Mouse (Mus musculus) CH12F3 (cell line): ENCODE data around the gene Cela1.

Experiments used
- in situ Hi-C: fragments of 300-500 bp; cut with MboI; formaldehyde crosslinking; loops from 2 replicates; pipeline ENCODE4 v1.14.3; 2020; ENCODE audit warnings: low sequenced_read_pairs

Gene Cela1

DNA sequence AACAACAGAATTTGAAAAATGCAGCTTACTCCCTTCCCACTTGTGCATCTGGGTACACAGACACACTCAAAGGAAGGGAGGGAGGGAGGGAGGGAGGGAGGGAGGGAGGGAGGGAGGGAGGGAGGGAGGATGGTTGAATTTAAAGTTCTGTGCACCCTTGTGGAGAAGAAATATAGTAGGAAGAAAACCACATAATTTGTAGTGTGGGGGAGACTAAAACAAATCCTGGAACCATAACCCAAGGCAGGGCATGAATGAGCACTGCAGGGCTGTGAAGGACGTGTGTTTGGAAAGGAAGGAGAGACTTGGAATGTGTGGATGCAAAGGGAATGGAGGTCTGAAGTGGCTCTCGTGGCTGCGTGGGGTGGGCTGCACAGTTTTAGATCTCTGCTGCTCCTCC is 12.2 kb downstream of the Cela1 start:
- in situ Hi-C loops = loop anchor here (25.0 kb wide), 1 partner anchor 138 kb away; no protein-coding TSS in a partner anchor

DNA sequence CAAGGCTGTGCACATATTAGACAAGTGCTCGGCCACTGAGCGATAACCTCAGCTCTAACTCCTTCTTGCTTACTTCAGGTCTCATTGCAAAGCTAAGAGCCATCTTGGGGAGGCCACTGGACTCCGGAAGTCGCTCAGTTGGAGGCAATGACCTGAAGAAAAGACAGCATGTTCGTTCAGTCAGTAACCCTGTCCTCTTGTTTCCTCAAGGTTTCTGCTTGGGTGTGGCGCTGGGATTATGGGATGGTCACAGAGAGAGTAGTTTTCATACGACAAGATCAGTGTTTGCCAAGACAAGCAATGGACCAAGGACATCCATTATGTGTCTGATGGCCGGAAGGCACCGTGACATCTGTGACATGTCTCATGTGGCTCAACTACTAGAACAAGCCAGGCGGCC is 13.2 kb downstream of the Cela1 start:
- in situ Hi-C loops = no loop called here

DNA sequence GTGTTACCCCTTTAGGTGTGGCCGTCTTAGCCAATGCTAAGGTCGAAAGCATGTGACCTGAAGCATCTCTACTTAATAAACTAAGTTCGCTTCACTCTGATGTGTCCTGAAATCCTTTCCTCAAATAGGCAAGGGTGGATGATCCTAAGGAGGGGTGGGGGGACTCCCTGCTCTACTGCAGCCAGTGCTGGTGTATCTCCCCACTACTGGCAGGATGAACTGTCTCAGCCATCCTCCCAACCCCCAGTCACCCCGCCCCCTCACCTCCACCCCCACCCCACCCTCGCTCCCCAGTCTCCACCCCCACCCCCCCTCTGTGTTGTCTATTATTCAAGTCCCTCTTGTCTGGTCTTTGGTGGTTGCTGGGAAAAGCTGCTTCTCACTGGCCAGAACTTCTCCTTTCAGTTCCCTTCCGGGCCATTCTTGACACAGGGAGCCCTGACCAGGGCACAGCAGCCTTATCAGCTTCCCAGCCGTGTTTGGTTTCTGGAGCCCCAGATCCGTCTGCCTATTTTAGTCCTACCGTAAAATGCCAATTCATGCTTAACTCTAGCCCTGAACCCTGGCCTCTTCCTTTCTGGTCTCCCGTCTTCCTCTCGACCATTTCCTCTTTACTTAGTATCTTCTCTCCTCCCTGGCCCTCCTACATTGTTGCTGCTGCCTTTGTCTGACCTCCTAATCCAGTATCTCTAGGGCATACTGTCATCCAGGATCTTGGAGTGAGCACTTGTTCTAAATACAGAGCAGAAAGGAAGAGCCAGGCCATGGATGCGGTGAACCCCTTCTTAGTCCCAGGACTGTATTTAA is 13.9 kb downstream of the Cela1 start:
- in situ Hi-C loops = no loop called here

DNA sequence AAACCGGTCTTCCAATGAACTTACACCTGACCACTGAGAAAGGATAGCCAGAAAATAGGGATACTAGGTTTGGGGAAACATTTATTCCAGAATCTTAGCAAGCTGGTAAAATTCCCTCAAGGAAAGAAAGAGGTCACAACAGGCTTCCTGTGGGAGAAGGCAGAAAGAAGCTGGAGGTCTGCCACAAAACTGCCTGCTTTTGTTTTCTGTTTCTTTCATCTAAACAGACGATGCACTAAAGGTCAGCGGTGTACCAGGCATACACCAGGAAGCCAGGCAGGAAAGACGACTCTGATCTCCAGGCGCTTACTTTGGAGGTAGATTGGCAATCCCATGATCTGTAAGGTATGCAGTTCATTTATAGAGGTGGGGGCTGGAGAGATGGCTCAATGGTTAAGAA is 16.9 kb downstream of the Cela1 start:
- in situ Hi-C loops = no loop called here

DNA sequence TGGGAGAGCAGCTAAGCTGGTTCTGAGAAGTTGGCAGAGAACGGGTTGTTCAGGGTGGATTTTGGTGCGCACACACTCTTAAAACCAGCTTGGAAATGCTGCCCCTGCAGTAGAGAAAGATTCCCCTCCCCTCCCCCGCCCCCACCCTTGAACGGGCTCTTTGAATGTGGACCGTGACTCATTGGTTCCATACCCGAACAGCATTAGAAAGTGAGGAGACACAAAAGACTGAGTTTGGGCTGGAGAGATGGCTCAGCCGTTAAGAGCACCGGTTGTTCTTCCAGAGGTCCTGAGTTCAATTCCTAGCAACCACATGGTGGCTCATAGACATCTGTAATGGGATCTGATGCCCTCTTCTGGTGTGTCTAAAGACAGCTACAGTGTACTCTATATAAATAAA is 17.7 kb downstream of the Cela1 start:
- in situ Hi-C loops = no loop called here

DNA sequence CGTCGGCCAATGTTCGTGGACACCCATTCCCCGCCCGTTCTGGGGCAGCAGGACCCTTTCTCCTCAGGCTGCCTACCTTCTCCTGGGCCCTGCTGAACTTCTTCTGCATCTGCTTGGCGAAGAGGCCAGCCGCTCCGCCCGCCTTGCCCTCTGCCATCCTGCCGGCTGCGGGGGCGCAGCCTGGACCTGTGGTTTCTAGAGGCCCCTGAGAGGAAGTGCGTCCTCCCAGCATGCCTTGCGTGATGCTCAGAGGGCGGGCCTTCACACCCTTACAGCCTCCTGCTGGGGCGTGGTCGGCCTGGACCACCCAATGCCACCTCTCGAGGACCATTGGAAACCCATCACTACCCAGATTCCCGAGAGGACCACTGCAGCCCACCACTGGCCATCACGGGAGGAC is 18.4 kb downstream of the Cela1 start, which contains the start of gene Bin2:
Gene Bin2 (minus strand): TSS at position 217 of the 400 bp plus-strand sequence.
- in situ Hi-C loops = no loop called here

DNA sequence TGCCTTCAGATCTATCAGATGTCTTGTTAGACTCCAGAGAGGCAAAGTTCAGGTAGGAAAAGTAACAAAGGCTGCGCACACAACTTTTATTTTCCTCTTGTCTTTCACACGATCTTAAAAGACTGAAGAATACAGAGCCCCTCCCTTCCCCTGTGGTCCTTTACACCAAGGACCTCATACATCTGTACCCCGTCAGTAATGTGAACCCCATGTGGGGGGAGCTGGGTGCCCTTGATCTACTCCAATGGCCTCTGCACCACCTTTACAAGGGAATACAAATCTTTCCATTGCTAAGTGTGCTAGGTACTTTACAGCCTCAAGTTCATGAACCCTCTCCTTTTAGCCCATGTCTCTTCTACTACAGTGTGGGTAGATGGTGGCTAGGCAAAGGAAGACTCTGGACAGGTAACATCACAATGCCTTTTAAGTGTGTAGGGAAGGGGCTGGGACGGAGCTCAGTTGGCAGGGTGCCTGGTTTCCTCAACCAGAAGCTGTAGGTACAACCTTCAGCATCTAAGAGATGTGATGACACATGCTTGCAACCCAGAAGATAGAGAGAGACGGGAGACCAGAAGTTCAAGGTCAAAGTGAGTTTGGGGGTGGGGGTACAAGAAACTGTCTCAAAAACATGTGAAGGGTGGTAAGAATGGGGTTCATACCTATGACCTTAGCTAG is 19.7 kb downstream of the Cela1 start:
- in situ Hi-C loops = no loop called here

DNA sequence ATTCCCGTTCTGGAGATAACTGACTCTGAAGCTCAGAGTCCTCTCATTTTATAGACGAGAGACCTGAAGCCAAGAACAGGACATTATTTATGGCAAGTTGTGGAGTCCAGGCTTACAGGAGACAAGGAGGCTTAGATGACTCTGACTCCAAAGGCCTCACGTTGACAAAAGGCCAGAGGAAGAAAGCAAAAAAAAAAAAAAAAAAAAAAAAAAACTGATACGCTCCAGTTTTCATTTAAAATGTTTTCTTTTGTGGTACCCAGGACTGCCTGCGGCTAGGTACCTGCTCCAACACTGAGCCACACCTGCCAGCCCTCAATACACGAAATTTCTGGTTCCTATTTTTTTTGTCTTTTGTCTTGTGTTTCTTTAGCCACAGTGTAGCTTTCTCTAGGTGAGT is 20.3 kb downstream of the Cela1 start:
- in situ Hi-C loops = no loop called here

DNA sequence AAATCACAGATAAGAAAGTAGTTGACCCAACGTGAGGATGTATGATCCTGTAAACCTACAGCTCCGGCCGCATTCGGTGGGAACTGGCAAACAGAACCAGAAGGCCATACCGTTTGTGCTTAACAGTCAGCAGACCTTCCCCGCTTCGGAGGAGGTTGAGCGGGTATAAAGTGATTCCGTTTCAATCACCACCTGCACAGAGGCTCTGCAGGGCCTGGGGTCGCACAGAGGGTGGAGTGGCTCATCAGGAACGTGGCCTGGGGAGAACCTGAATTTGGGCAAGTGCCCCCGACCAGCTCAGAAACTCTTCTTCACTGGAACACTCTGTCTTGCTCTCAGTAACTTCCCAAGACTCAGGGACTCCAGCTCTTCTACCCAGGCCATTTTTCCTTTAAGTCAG is 20.9 kb downstream of the Cela1 start:
- in situ Hi-C loops = no loop called here

DNA sequence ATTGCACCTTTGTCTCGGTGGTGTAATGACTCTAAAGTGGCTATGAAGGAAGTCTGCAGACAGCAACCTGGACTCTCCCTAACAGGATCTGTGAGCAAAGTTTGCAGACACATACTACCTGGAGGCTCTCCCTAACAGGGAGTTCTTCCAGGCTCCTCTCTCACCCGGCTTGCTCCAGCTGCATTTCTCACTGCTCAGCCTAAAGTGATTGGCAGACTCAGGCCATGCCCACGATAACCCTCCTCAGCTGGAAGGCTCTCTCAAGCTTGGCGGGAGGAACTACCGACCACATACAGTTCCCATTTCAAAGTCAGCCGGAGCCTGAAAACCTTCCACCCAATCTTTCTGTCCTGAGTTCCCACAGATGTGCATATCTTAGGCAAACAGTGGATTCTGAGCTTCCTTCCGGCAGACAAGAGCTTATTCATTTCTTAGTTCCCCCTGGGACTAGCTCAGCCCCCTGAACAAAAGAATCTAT is 21.5 kb downstream of the Cela1 start:
- in situ Hi-C loops = no loop called here

DNA sequence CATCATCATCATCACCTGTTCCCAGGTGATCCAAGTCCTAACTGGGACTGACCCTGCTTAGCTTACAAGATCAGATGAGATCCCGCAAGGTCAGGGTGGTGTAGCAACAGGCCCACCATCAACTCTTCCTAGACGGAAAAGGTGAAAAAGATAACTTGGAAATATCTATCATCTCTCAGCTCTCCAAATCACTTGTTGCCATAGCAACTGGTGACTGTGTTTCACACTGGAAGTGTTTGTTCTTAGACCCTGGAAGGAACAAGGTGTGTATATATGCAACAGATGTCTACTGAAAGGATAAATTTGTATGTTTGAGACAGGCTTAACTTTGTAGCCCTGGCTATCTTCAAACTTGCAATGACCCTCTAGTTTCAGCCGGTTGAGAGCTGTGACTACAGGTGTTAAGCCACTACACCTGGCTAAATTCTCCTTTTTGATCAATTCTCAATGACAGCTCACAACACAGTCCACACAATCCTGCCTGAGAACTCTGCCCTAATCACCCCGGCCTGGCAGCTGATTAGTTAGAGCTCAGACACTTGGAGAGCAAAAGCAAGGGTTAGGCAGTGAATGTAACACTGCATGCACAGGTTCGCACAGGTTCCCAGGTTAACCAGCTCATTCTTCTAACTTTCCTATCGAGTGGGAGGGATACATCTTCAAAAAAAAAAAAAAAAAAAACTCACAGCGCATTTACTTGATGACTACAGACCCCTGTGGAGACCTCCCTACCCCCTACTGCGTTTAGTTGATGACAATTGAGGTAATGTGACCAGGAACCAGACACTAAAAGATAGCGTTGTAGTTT is 22.1 kb downstream of the Cela1 start:
- in situ Hi-C loops = no loop called here

DNA sequence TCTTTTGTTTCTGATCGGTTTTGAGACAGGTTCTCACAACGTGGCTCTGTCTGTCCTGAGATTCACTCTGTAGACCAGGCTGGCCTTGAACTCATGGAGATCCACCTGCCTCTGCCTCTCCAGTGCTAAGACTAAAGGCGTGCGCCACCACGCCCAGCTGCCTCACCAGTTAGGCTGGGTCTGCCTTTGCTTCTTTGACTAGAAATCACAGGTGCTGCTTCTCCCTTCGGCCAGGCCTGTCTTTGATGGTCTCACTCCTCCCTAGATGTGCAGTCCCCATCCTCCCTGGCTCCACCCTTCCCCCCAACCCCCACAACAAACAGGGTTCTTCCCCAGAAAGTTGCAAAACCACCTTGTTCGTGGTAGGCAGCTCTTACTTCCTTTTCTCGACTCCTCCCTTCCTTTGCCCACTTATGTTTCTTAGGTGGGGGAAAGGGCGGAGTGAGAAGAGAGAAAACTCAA is 22.9 kb downstream of the Cela1 start:
- in situ Hi-C loops = no loop called here

DNA sequence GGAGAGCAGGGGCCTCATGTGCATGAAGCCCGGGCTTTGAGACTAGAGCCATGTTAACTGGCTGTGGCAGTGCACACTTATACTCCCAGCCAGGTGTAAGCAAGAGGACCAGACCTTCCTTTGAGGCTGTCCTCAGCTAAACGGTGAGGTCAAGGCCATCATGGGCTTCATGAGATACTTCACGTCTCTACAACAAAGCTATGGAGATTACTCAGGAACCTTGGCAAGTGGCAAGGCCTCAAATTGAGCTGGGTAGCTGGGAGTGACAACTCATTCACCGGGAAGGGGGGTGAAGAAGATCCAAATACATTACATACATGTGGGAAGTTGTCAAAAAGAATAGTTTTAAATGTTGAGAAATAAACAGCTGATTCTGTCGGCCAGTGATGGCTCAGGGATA is 26.9 kb downstream of the Cela1 start:
- in situ Hi-C loops = no loop called here

DNA sequence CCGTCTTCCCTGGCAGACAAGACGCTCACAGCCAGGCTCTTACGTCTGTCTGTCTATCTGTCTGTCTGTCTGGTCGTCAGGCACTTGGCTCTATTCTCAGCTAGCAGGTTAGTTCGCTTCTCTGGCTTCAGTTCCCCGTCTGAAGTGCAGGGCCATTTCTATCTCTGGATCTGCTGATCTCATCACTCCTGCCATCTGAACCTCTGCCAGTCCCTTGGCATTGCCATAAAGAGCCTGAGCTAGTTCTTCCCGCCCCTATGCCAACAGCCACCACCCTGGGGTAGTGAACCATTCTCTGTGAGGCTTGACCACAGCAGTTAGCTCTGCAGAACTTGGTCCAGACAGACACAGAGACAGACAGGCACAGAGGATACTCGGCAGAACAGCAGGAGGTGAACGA is 27.4 kb downstream of the Cela1 start:
- in situ Hi-C loops = no loop called here

DNA sequence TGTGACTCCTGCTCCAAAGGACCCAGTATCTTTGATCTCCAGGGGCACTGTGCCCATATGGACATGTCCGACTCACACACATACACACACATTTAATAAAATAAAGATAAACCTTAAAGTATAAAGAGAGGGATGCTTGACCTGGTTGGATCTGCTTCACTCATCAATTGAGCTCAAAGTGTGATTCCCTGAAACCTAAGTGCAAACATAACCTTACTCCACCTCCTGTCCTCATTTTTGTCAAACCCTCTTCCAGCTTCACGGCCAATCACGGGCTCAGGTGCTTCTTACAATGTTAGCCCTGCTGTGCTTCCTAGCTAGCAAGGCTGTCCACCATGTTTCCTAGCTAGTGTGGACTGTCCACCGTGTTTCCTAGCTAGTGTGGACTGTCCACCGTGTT is 32.5 kb downstream of the Cela1 start:
- in situ Hi-C loops = no loop called here

DNA sequence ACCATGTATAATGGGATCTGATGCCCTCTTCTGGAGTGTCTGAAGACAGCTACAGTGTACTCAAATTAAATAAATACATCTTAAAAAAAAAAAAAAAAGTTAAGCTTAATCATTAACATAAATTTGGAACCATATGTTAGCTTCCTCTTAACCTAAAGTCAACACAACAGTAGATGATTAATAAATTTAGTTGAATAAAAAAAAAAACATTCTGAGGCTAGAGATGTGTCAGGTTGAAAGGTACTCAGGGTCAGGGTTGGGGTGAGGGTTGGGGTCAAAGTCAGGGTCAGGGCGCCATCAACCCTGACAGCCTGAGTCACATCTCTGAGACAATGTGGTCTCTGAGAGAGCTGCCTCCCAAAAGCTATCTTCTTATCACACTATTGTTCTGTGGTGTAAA is 33.5 kb downstream of the Cela1 start:
- in situ Hi-C loops = no loop called here

DNA sequence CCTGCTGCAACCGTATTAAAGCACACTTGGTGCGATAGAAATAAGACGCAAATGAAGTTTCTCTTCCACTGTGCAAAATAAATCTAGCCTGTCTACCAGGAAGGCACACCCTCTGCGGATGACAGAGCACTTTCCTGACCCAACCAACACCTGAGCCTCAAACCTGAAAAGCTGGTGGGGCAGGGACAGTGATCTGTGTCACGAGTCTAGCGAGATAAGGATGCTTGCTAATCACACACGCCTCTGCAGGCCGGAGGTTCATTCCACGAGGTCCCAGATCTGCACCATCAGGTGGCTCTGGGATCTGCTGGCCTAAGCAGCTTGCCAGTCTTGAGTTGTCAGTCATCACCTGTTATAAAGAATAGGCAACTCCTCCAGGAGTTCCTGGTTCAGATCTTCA is 36.1 kb downstream of the Cela1 start:
- in situ Hi-C loops = no loop called here

DNA sequence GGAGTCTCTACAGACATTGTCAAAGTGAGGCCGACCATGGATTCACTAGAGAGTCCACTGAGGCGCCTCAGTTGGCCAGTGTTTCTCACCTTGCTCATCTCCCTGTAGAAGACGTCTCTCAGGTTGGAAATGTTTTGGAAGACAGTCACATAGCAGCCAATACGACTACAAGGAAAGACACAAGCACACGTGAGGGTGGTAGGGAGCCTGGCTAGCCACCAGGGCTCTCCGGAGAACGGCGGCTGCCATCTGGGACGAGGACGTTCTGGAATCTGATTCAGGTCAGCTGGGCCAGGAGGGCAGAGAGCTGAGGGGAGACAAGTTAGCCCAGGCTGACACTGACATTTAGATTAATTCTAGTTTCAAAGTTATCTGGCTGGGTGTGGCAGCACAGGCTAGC is 37.6 kb downstream of the Cela1 start:
- in situ Hi-C loops = no loop called here

DNA sequence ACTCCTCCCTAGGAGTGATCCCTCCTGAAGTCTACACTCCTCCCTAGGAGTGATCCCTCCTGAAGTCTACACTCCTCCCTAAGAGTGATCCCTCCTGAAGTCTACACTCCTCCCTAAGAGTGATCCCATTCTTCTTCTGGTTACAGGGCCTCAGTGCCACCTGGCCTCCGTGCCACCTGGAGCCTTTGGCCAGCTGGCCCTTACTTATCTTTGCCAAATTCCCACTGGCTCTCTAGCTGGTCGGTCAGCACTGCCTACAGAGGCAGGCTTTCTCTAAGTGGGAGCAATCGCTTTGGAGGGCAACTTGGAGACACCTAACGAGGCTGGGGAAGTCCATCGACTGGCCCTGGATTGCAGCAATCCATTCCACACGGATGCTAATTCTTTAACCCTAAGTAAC is 41.6 kb downstream of the Cela1 start:
- in situ Hi-C loops = no loop called here

DNA sequence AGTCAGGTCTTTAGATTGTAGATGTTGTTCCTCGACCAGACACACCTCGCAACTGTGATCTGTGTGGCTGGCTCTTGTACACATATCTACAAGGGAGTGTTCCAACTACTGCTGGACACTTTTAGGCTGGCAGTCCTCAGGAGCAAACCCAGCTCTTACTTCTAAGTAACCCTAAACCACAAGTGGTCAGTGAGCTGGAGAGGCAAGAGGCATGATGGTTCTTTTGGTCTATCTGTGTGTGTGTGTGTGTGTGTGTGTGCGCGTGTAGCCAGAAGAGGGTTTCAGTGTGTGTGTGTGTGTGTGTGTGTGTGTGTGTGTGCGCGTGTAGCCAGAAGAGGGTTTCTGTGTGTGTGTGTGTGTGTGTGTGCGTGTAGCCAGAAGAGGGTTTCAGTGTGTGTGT is 45.3 kb downstream of the Cela1 start:
- in situ Hi-C loops = no loop called here

DNA sequence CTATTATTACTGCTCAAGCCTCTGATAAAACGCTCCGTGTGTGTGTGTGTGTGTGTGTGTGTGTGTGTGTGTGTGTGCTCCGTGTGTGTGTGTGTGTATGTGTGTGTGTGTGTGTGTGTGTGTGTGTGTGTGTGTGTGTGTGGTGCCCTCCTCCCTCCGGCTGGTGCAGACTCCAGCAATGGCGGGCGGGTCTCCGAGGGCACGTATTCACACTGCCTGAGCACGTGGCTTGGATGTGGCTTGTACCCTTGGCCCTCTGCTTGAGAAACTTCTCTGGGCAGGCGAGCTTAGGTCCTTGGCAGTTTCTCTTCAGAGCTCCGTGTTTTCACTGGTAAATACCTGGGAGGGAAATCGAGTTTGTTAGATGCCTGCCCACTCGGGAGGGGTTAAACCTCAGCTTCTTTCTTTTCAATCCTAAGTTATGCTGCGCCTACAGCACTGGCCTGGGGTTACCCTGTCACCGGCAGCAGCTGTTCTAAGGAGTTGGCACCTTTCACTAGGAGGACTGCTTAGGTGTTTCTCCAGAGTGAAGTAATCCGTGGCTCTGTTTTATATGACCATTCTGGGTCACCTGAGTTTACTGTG is 46.4 kb downstream of the Cela1 start:
- in situ Hi-C loops = no loop called here
